Mouse (Mus musculus): ENCODE measurements at regions not wholly inside any gene's neighbourhood (a gene's known extent, or its start where the extent isn't known, plus 50 kb on each side); places are given as distances from the start of the nearest gene placed in this dataset.

DNA sequence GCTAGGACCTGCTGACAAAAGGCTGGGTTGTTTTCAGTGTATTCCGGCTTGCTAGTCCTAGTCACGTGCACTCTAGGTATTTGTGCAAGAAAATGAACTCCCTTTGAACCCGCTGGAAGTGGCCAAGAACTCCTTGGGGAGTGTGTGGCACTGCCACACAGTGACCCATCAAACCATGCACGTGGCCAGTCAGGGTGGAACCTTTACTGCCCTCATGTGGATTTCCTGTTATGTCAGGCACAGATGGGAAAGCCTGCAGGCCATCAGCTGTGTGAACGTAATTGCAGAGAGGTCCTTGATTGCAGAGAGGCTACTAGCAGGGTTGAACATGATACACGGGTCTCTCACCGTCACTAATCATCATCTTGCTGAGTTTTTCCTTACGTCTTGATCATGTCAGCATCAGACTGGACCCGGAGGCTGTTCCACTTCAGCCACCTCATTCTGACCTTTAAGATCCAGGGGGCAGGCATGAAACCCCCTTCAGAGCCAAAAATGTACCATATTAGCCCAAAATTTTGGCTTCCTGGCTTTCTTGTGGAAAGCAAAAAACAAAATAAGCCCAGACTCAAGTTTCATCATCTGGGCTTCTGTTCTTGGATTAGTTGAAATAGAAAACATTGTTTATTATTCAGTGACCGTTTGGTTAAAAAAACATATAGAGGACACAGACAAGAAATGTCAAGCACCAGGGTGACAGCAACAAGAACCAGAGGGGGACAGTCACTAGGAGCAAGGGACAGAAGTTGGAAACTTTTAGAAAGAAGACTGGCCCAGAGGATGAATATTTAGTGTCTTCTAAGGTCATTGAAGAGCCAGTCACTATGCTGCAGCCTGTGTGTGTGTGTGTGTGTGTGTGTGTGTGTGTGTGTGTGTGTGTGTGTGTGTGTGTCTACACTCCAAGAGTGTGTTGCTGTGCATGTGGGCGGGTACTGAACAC is 75.0 kb downstream of the Fam110c start:
- DNase-seq (ENCODE audit: low spot score) (peak; percentile 27), ATAC-seq (ENCODE audit: low read depth) (no peak)
- Histone ChIP-seq H3K4me1 (ENCODE audit: control insufficient read depth, insufficient read depth, low read length) (no peaks in the 10 kb centered on the region), H3K27me3 (replicated peaks; ENCODE audit: control insufficient read depth, insufficient read depth, low read length) (no peaks in the 10 kb centered on the region), H3K27ac (replicated peaks; ENCODE audit: low read depth, low read length) (no peak overlapping the region), H3K4me3 (ENCODE audit: low read depth, low read length) (no peak overlapping the region), H3K9ac (ENCODE audit: low read depth, low read length) (no peak overlapping the region), H3K4me2 (ENCODE audit: low read depth, low read length) (no peak overlapping the region), H3K9me3 (ENCODE audit: control insufficient read depth, low read length) (no peaks in the 10 kb centered on the region), H3K36me3 (ENCODE audit: control insufficient read depth, insufficient read depth, low read length) (no peaks in the 10 kb centered on the region)
- 39% methylated on average over 11 of the region's 11 CpGs for WGBS

GRCm38 (mm10) chr12:31153720-31154119 is 80.1 kb downstream of the Fam110c start:
- H3K4me1 ChIP-seq (ENCODE audit: control insufficient read depth, insufficient read depth, low read length): no peaks in the 10 kb centered on the region
- no peak for ATAC-seq (ENCODE audit: low read depth)
- no peaks in the 10 kb centered on the region for H3K27me3 ChIP-seq (replicated peaks; ENCODE audit: control insufficient read depth, insufficient read depth, low read length)
- H3K36me3 ChIP-seq (ENCODE audit: control insufficient read depth, insufficient read depth, low read length): no peaks in the 10 kb centered on the region
- no peak overlapping the region for H3K27ac ChIP-seq (replicated peaks; ENCODE audit: low read depth, low read length)
- H3K9me3 ChIP-seq (ENCODE audit: control insufficient read depth, low read length): no peaks in the 10 kb centered on the region
- 75% methylated on average over 2 of the region's 2 CpGs for WGBS
- H3K4me2 ChIP-seq (ENCODE audit: low read depth, low read length): no peak overlapping the region
- no peak overlapping the region for H3K9ac ChIP-seq (ENCODE audit: low read depth, low read length)
- no peak for DNase-seq (ENCODE audit: low spot score)
- H3K4me3 ChIP-seq (ENCODE audit: low read depth, low read length): no peak overlapping the region

- Histone ChIP-seq H3K27ac (replicated peaks; ENCODE audit: low read depth, low read length) (no peak overlapping the region), H3K36me3 (ENCODE audit: control insufficient read depth, insufficient read depth, low read length) (no peaks in the 10 kb centered on the region), H3K27me3 (replicated peaks; ENCODE audit: control insufficient read depth, insufficient read depth, low read length) (no peaks in the 10 kb centered on the region), H3K4me1 (ENCODE audit: control insufficient read depth, insufficient read depth, low read length) (no peaks in the 10 kb centered on the region), H3K9me3 (ENCODE audit: control insufficient read depth, low read length) (no peaks in the 10 kb centered on the region), H3K4me2 (ENCODE audit: low read depth, low read length) (no peak overlapping the region), H3K4me3 (ENCODE audit: low read depth, low read length) (no peak overlapping the region), H3K9ac (ENCODE audit: low read depth, low read length) (no peak overlapping the region)
- WGBS: 42% methylated on average over 5 of the region's 5 CpGs
- no peak for ATAC-seq (ENCODE audit: low read depth)
- DNase-seq (ENCODE audit: low spot score): no peak
Measured at GRCm38 (mm10) chr12:31154608-31155011, 80.9 kb downstream of the Fam110c start.

GRCm38 (mm10) chr12:31156154-31156720 is 82.6 kb downstream of the Fam110c start:
- Histone ChIP-seq H3K36me3 (ENCODE audit: control insufficient read depth, insufficient read depth, low read length) (no peaks in the 10 kb centered on the region), H3K4me1 (ENCODE audit: control insufficient read depth, insufficient read depth, low read length) (no peaks in the 10 kb centered on the region), H3K9me3 (ENCODE audit: control insufficient read depth, low read length) (no peaks in the 10 kb centered on the region), H3K9ac (ENCODE audit: low read depth, low read length) (no peak overlapping the region), H3K4me2 (ENCODE audit: low read depth, low read length) (no peak overlapping the region), H3K27ac (replicated peaks; ENCODE audit: low read depth, low read length) (no peak overlapping the region), H3K27me3 (replicated peaks; ENCODE audit: control insufficient read depth, insufficient read depth, low read length) (no peaks in the 10 kb centered on the region), H3K4me3 (ENCODE audit: low read depth, low read length) (no peak overlapping the region)
- ATAC-seq (ENCODE audit: low read depth): no peak
- DNase-seq (ENCODE audit: low spot score): no peak
- WGBS: 54% methylated on average over 13 of the region's 13 CpGs

- Histone ChIP-seq H3K36me3 (ENCODE audit: control insufficient read depth, insufficient read depth, low read length) (no peaks in the 10 kb centered on the region), H3K4me3 (ENCODE audit: low read depth, low read length) (no peak overlapping the region), H3K27ac (replicated peaks; ENCODE audit: low read depth, low read length) (no peak overlapping the region), H3K4me2 (ENCODE audit: low read depth, low read length) (no peak overlapping the region), H3K9ac (ENCODE audit: low read depth, low read length) (no peak overlapping the region), H3K9me3 (ENCODE audit: control insufficient read depth, low read length) (no peaks in the 10 kb centered on the region), H3K4me1 (ENCODE audit: control insufficient read depth, insufficient read depth, low read length) (no peaks in the 10 kb centered on the region), H3K27me3 (replicated peaks; ENCODE audit: control insufficient read depth, insufficient read depth, low read length) (no peaks in the 10 kb centered on the region)
- no peak for ATAC-seq (ENCODE audit: low read depth)
- DNase-seq (ENCODE audit: low spot score): no peak
- 94% methylated on average over 3 of the region's 3 CpGs for WGBS
Measured at GRCm38 (mm10) chr12:31157453-31157852, 83.1 kb upstream of the Gm6993 start.

DNA sequence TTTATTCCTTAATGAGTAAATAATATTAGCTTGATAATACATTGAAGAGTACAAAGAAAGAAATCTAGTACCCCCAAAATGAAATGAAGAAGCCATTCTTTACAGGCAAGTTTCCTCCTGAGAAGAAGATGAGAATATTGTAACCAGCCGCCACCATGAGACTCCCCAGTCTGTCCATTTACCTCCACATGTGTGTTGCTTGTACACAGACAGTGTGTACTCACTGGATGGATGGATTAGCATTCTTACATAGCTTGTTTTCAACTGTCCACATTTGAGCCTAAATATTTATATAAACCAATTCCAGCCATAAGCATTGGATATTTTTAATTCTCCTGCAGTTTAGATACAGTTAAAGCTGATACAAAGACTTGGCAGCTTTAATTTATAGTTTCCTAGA is 82.7 kb upstream of the Gm6993 start:
- DNase-seq (ENCODE audit: low spot score) (no peak), ATAC-seq (ENCODE audit: low read depth) (no peak)
- Histone ChIP-seq H3K4me2 (ENCODE audit: low read depth, low read length) (no peak overlapping the region), H3K9me3 (ENCODE audit: control insufficient read depth, low read length) (no peaks in the 10 kb centered on the region), H3K27ac (replicated peaks; ENCODE audit: low read depth, low read length) (no peak overlapping the region), H3K4me1 (ENCODE audit: control insufficient read depth, insufficient read depth, low read length) (no peaks in the 10 kb centered on the region), H3K27me3 (replicated peaks; ENCODE audit: control insufficient read depth, insufficient read depth, low read length) (no peaks in the 10 kb centered on the region), H3K9ac (ENCODE audit: low read depth, low read length) (no peak overlapping the region), H3K36me3 (ENCODE audit: control insufficient read depth, insufficient read depth, low read length) (no peaks in the 10 kb centered on the region), H3K4me3 (ENCODE audit: low read depth, low read length) (no peak overlapping the region)
- WGBS: 85% methylated on average over 1 of the region's 1 CpGs

GRCm38 (mm10) chr12:31158885-31159284 is 81.7 kb upstream of the Gm6993 start:
- Histone ChIP-seq H3K27ac (replicated peaks; ENCODE audit: low read depth, low read length) (no peak overlapping the region), H3K9ac (ENCODE audit: low read depth, low read length) (no peak overlapping the region), H3K4me2 (ENCODE audit: low read depth, low read length) (no peak overlapping the region), H3K36me3 (ENCODE audit: control insufficient read depth, insufficient read depth, low read length) (no peaks in the 10 kb centered on the region), H3K4me3 (ENCODE audit: low read depth, low read length) (no peak overlapping the region), H3K27me3 (replicated peaks; ENCODE audit: control insufficient read depth, insufficient read depth, low read length) (no peaks in the 10 kb centered on the region), H3K4me1 (ENCODE audit: control insufficient read depth, insufficient read depth, low read length) (no peaks in the 10 kb centered on the region), H3K9me3 (ENCODE audit: control insufficient read depth, low read length) (no peaks in the 10 kb centered on the region)
- ATAC-seq (ENCODE audit: low read depth): no peak
- no peak for DNase-seq (ENCODE audit: low spot score)
- 85% methylated on average over 4 of the region's 4 CpGs for WGBS

DNA sequence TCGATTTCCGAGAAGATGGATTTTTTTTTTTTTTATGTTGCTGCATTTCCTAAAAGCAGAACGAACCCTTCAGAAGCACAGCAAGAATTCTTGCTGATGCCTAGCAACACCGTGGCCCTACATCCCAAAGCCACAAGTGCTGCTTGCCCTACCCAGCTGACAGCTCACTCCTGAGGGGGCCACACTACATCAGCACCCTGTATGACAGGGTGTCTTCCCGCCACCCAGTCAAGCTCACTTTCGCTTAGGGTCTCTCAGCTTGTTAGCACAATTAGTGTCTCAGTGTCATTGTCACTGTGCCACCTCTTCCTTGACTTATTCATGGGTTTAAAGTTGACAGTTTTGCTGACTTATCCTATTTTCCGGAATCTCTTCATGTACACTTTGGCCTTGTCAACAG is 81.2 kb upstream of the Gm6993 start:
- no peak overlapping the region for H3K4me3 ChIP-seq (ENCODE audit: low read depth, low read length)
- no peak overlapping the region for H3K27ac ChIP-seq (replicated peaks; ENCODE audit: low read depth, low read length)
- H3K27me3 ChIP-seq (replicated peaks; ENCODE audit: control insufficient read depth, insufficient read depth, low read length): no peaks in the 10 kb centered on the region
- H3K9me3 ChIP-seq (ENCODE audit: control insufficient read depth, low read length): no peaks in the 10 kb centered on the region
- H3K9ac ChIP-seq (ENCODE audit: low read depth, low read length): no peak overlapping the region
- H3K36me3 ChIP-seq (ENCODE audit: control insufficient read depth, insufficient read depth, low read length): no peaks in the 10 kb centered on the region
- no peak overlapping the region for H3K4me2 ChIP-seq (ENCODE audit: low read depth, low read length)
- DNase-seq (ENCODE audit: low spot score): no peak
- ATAC-seq (ENCODE audit: low read depth): no peak
- no peaks in the 10 kb centered on the region for H3K4me1 ChIP-seq (ENCODE audit: control insufficient read depth, insufficient read depth, low read length)
- 83% methylated on average over 7 of the region's 7 CpGs for WGBS
